Mouse (Mus musculus): Measurements from ENCODE around the gene Gm11037. TPM values are rescaled to one million over a fixed set of nuclear protein-coding genes. Genes with fewer than 3 reads are reported as not detected.
A peak's percentile ranks its signal among the peaks of the same experiment; 100 is the strongest.

The Gm11037 gene
- polyA plus RNA-seq, 1 experiment from 2014 or later: not detected

DNA sequence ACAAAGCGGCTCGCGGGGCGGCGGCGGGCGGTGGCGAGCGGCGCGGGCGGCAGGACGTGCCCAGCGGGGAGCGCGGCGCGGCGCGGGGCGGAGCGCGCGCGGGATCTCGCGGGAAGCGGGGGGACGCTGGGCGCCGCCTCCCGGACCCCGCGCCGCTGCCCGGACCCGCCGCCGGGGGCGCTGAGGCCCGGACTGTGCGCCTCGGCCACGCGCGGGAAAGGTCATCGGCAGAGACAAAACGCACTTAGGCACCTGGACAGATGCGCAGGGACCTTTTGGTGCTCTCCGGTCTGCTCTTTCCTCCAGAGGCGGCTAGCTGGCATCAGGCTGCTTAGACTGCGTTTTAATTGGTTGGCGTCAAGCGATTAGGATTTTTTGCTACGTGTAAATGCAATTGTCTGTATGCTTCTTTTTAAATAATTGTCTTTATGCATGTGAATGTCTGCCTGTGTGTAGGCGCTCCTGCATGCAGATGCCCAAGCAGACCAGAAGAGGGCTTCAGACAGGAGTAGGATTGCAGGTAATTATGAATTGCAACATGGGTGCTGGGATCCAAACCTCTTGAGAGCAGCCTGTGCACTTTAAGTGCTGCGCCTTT, 46.8 kb downstream of the Gm11037 start, which contains the start of gene Cenpb:
TSS of gene Cenpb (minus strand) at position 78 of the 598 bp plus-strand sequence.
- Histone ChIP-seq H3K27me3 (ENCODE audit: control insufficient read depth, insufficient read depth, low read length) (no peaks in the 10 kb centered on the region), H3K4me1 (ENCODE audit: control insufficient read depth, insufficient read depth, low read length) (peaks cover 6% of the 10 kb centered on the region), H3K9ac (replicated peaks; ENCODE audit: low read length) (peak within 1 kb of the TSS; percentile 93), H3K4me2 (ENCODE audit: low read depth, low read length) (peak within 1 kb of the TSS; percentile 89), H3K4me3 (ENCODE audit: low read depth, low read length) (peak within 1 kb of the TSS; percentile 70), H3K9me3 (replicated peaks; ENCODE audit: control insufficient read depth, low read length) (no peaks in the 10 kb centered on the region), H3K27ac (replicated peaks; ENCODE audit: low read depth, low read length) (peak within 1 kb of the TSS; percentile 71), H3K36me3 (replicated peaks; ENCODE audit: control insufficient read depth, insufficient read depth, low read depth, low read length) (no peaks in the 10 kb centered on the region; the same call in 1 of the 2 replicates)
- 4% methylated on average over 30 of the region's 57 CpGs for WGBS
- ATAC-seq (replicated peaks; ENCODE audit: insufficient number of reproducible peaks, low FRiP score, low TSS enrichment, low read depth) (peak; percentile 63; the same call in 1 of the 2 replicates), DNase-seq (ENCODE audit: low spot score) (peak; percentile 91)

Other genes starting within 250 kb of the Gm11037 start
- gene 4930402H24Rik, start 227.1 kb upstream of the Gm11037 start, polyA plus RNA-seq (2014; fragmentation: Nextera tagmentation; extraction: Ambion mirVana): 31.3 TPM in 2 replicates
- 8.4 and 8.7 TPM in 2 replicates for gene Atrn, start 227.0 kb upstream of the Gm11037 start, polyA plus RNA-seq (2014; fragmentation: Nextera tagmentation; extraction: Ambion mirVana)
- 13.3 and 15.3 TPM in 2 replicates for gene Gfra4, start 90.4 kb upstream of the Gm11037 start, polyA plus RNA-seq (2014; fragmentation: Nextera tagmentation; extraction: Ambion mirVana)
- gene Adam33, start 69.7 kb upstream of the Gm11037 start, polyA plus RNA-seq (2014; fragmentation: Nextera tagmentation; extraction: Ambion mirVana): 0.57 and 0.80 TPM in 2 replicates
- gene Siglec1, start 46.7 kb upstream of the Gm11037 start, polyA plus RNA-seq (2014; fragmentation: Nextera tagmentation; extraction: Ambion mirVana): 0.07 and 0.11 TPM in 2 replicates
- 6.3 and 6.6 TPM in 2 replicates for gene Hspa12b, start 6.2 kb upstream of the Gm11037 start, polyA plus RNA-seq (2014; fragmentation: Nextera tagmentation; extraction: Ambion mirVana)
- gene 1700037H04Rik, start 26.6 kb downstream of the Gm11037 start, polyA plus RNA-seq (2014; fragmentation: Nextera tagmentation; extraction: Ambion mirVana): 81.2 and 88.3 TPM in 2 replicates
- gene Cenpb, start 46.6 kb downstream of the Gm11037 start, polyA plus RNA-seq (2014; fragmentation: Nextera tagmentation; extraction: Ambion mirVana): 5.8 and 6.1 TPM in 2 replicates
- gene Cdc25b, start 53.5 kb downstream of the Gm11037 start, polyA plus RNA-seq (2014; fragmentation: Nextera tagmentation; extraction: Ambion mirVana): 48.0 and 53.4 TPM in 2 replicates
- 3.4 and 4.1 TPM in 2 replicates for gene Spef1, start 53.8 kb downstream of the Gm11037 start, polyA plus RNA-seq (2014; fragmentation: Nextera tagmentation; extraction: Ambion mirVana)
- gene Ap5s1, start 73.6 kb downstream of the Gm11037 start, polyA plus RNA-seq (2014; fragmentation: Nextera tagmentation; extraction: Ambion mirVana): 22.6 and 23.8 TPM in 2 replicates
- gene Mavs, start 100.6 kb downstream of the Gm11037 start, polyA plus RNA-seq (2014; fragmentation: Nextera tagmentation; extraction: Ambion mirVana): 13.3 and 14.3 TPM in 2 replicates
- 60.6 and 68.0 TPM in 2 replicates for gene Pank2, start 129.0 kb downstream of the Gm11037 start, polyA plus RNA-seq (2014; fragmentation: Nextera tagmentation; extraction: Ambion mirVana)
- gene Rnf24, start 219.4 kb downstream of the Gm11037 start, polyA plus RNA-seq (2014; fragmentation: Nextera tagmentation; extraction: Ambion mirVana): 7.7 and 8.2 TPM in 2 replicates

All from embryonic facial prominence, embryonic 11.5 days (tissue).